ENCODE assay signal across 30 mouse cellular contexts in genomic region chr14:116348560-116348959, GRCm38 (mm10).
DNase-seq lines count a peak whose midpoint lies in the region; ATAC-seq and TF ChIP-seq lines count a peak whose summit lies in the region.
"Had no signal": no experiment of that assay in that cellular context is flagged by ENCODE, and none has a peak within 500 bp of the region (broad histone marks: within the 10 kb centered on the region; RNA-seq: fewer than 3 reads in every experiment).

No protein-coding gene starts in this region.

- H3K36me3 ChIP-seq in lung, embryonic 14.5 days (ENCODE audit: insufficient read depth) = no peaks in the 10 kb centered on the region
- H3K36me3 ChIP-seq in embryonic facial prominence, embryonic 14.5 days (ENCODE audit: control insufficient read depth, insufficient read depth, low read length) = no peaks in the 10 kb centered on the region
- no peaks in the 10 kb centered on the region for H3K36me3 ChIP-seq in stomach, embryonic 16.5 days (ENCODE audit: control insufficient read depth, insufficient read depth, low read length)
- no peaks in the 10 kb centered on the region for H3K36me3 ChIP-seq in forebrain, postnatal 0 days (ENCODE audit: insufficient read depth)
- no peaks in the 10 kb centered on the region for H3K36me3 ChIP-seq in midbrain, embryonic 13.5 days
- H3K36me3 ChIP-seq in heart, embryonic 11.5 days (ENCODE audit: control insufficient read depth, insufficient read depth, low read length) = no peaks in the 10 kb centered on the region
- H3K36me3 ChIP-seq: embryonic facial prominence, embryonic 13.5 days; heart, embryonic 15.5 days; limb, embryonic 10.5 days; limb, embryonic 15.5 days; liver, embryonic 13.5 days had no signal

- no peaks in the 10 kb centered on the region for H3K4me1 ChIP-seq in lung, embryonic 14.5 days (ENCODE audit: insufficient read depth)
- H3K4me1 ChIP-seq in embryonic facial prominence, embryonic 14.5 days (ENCODE audit: control insufficient read depth, insufficient read depth, low read length) = no peaks in the 10 kb centered on the region
- H3K4me1 ChIP-seq in stomach, embryonic 16.5 days (ENCODE audit: control insufficient read depth, insufficient read depth, low read length) = peaks cover 9% of the 10 kb centered on the region
- H3K4me1 ChIP-seq in forebrain, postnatal 0 days (ENCODE audit: insufficient read depth) = no peaks in the 10 kb centered on the region
- no peaks in the 10 kb centered on the region for H3K4me1 ChIP-seq in midbrain, embryonic 13.5 days (replicated peaks)
- no peaks in the 10 kb centered on the region for H3K4me1 ChIP-seq in heart, embryonic 11.5 days (ENCODE audit: control insufficient read depth, insufficient read depth, low read length)
- H3K4me1 ChIP-seq: heart, embryonic 15.5 days; limb, embryonic 10.5 days; limb, embryonic 15.5 days; liver, embryonic 13.5 days had no signal

- H3K4me2 ChIP-seq in lung, embryonic 14.5 days = no peak overlapping the region
- no peak overlapping the region for H3K4me2 ChIP-seq in embryonic facial prominence, embryonic 14.5 days (ENCODE audit: low read depth, low read length)
- no peak overlapping the region for H3K4me2 ChIP-seq in stomach, embryonic 16.5 days (ENCODE audit: low read depth, low read length)
- H3K4me2 ChIP-seq in forebrain, postnatal 0 days (ENCODE audit: low read depth) = no peak overlapping the region
- no peak overlapping the region for H3K4me2 ChIP-seq in midbrain, embryonic 13.5 days (replicated peaks)
- H3K4me2 ChIP-seq in heart, embryonic 11.5 days = no peak overlapping the region
- H3K4me2 ChIP-seq: embryonic facial prominence, embryonic 13.5 days; heart, embryonic 15.5 days; limb, embryonic 15.5 days; liver, embryonic 13.5 days had no signal

- H3K9ac ChIP-seq in lung, embryonic 14.5 days = no peak overlapping the region
- no peak overlapping the region for H3K9ac ChIP-seq in embryonic facial prominence, embryonic 14.5 days (ENCODE audit: low read depth, low read length)
- H3K9ac ChIP-seq in stomach, embryonic 16.5 days (ENCODE audit: low read length) = no peak overlapping the region
- no peak overlapping the region for H3K9ac ChIP-seq in forebrain, postnatal 0 days
- H3K9ac ChIP-seq in midbrain, embryonic 13.5 days (replicated peaks) = no peak overlapping the region
- H3K9ac ChIP-seq in heart, embryonic 11.5 days (ENCODE audit: low read depth, low read length) = no peak overlapping the region
- H3K9ac ChIP-seq: embryonic facial prominence, embryonic 13.5 days; heart, embryonic 15.5 days; limb, embryonic 15.5 days; liver, embryonic 13.5 days had no signal

- TF ChIP-seq CTCF in lung, embryonic 14.5 days (IDR thresholded peaks at IDR 0.05; ENCODE audit: low read depth) = no peak
- no peak for TF ChIP-seq CTCF in forebrain, postnatal 0 days (IDR thresholded peaks at IDR 0.05; ENCODE audit: low read depth)

- WGBS in lung, embryonic 14.5 days = 17% methylated on average over 3 of the region's 3 CpGs
- 41% methylated on average over 3 of the region's 3 CpGs for WGBS in embryonic facial prominence, embryonic 14.5 days
- 9% methylated on average over 3 of the region's 3 CpGs for WGBS in stomach, embryonic 16.5 days
- 81% methylated on average over 3 of the region's 3 CpGs for whole genome bisulfite sequencing in forebrain, postnatal 0 days
- WGBS in midbrain, embryonic 13.5 days = 75% methylated on average over 3 of the region's 3 CpGs
- WGBS in heart, embryonic 11.5 days (ENCODE audit: insufficient replicate concordance) = 42% methylated on average over 3 of the region's 3 CpGs

- DNase-seq in lung, embryonic 14.5 days = peak; percentile 68
- DNase-seq in lung, postnatal 25 days (ENCODE audit: low spot score) = no peak
- DNase-seq in embryo, embryonic 11 days = peak; percentile 11
- DNase-seq in embryonic facial prominence, embryonic 14.5 days (ENCODE audit: low spot score) = peak; percentile 55
- no peak for DNase-seq in forebrain, postnatal 0 days
- DNase-seq: adrenal gland, adult 2 months; adrenal gland, postnatal 36 days; B cell, adult 2 months; cerebellum, adult 2 months; cerebellum, postnatal 25 days; heart, adult 2 months; kidney, adult 2 months; layer of hippocampus, postnatal 36 days; liver, embryonic 13.5 days; lung, adult 18-20 months; midbrain, embryonic 14.5 days; right cerebral cortex, postnatal 14 days; thymus, adult 2 months; thymus, postnatal 4 days had no signal

- peak overlapping the region; percentile 33; the same call in 1 of the 2 replicates for H3K27ac ChIP-seq in lung, embryonic 14.5 days (ENCODE audit: low read depth)
- no peak overlapping the region for H3K27ac ChIP-seq in embryonic facial prominence, embryonic 14.5 days (replicated peaks; ENCODE audit: low read depth, low read length)
- 0 out of 2 replicates have a peak overlapping the region, but pooled peaks have one; percentile 72 for H3K27ac ChIP-seq in stomach, embryonic 16.5 days (ENCODE audit: low read length)
- H3K27ac ChIP-seq in forebrain, postnatal 0 days (ENCODE audit: low read depth, low read length) = no peak overlapping the region
- H3K27ac ChIP-seq in midbrain, embryonic 13.5 days = no peak overlapping the region
- no peak overlapping the region for H3K27ac ChIP-seq in heart, embryonic 11.5 days (ENCODE audit: low read depth, low read length)
- H3K27ac ChIP-seq: embryonic facial prominence, embryonic 13.5 days; heart, adult 2 months; heart, embryonic 15.5 days; limb, embryonic 10.5 days; limb, embryonic 15.5 days; liver, embryonic 13.5 days; macrophage had no signal

- no peak overlapping the region for H3K4me3 ChIP-seq in lung, embryonic 14.5 days (ENCODE audit: low read depth, low read length)
- no peak overlapping the region for H3K4me3 ChIP-seq in embryonic facial prominence, embryonic 14.5 days (ENCODE audit: low read depth, low read length)
- H3K4me3 ChIP-seq in stomach, embryonic 16.5 days (replicated peaks; ENCODE audit: low read length) = no peak overlapping the region
- H3K4me3 ChIP-seq in forebrain, postnatal 0 days (ENCODE audit: low read depth, low read length) = no peak overlapping the region
- no peak overlapping the region for H3K4me3 ChIP-seq in midbrain, embryonic 13.5 days (replicated peaks)
- H3K4me3 ChIP-seq in heart, embryonic 11.5 days (ENCODE audit: low read depth, low read length) = no peak overlapping the region
- H3K4me3 ChIP-seq: embryonic facial prominence, embryonic 13.5 days; erythroblast, embryonic 14.5 days; heart, adult 2 months; heart, embryonic 15.5 days; limb, embryonic 10.5 days; limb, embryonic 15.5 days; liver, embryonic 13.5 days had no signal

- H3K27me3 ChIP-seq in lung, embryonic 14.5 days (ENCODE audit: insufficient read depth, low read length) = no peaks in the 10 kb centered on the region
- H3K27me3 ChIP-seq in embryonic facial prominence, embryonic 14.5 days (replicated peaks; ENCODE audit: control insufficient read depth, insufficient read depth, low read length) = no peaks in the 10 kb centered on the region
- H3K27me3 ChIP-seq in stomach, embryonic 16.5 days (ENCODE audit: control insufficient read depth, insufficient read depth, low read length) = no peaks in the 10 kb centered on the region; the same call in 1 of the 2 replicates
- no peaks in the 10 kb centered on the region for H3K27me3 ChIP-seq in forebrain, postnatal 0 days (ENCODE audit: insufficient read depth, low read length)
- no peaks in the 10 kb centered on the region for H3K27me3 ChIP-seq in midbrain, embryonic 13.5 days
- no peaks in the 10 kb centered on the region for H3K27me3 ChIP-seq in heart, embryonic 11.5 days (ENCODE audit: control insufficient read depth, insufficient read depth, low read length)
- H3K27me3 ChIP-seq: embryonic facial prominence, embryonic 13.5 days; heart, embryonic 15.5 days; limb, embryonic 15.5 days; liver, embryonic 13.5 days had no signal

- H3K9me3 ChIP-seq in lung, embryonic 14.5 days (ENCODE audit: low read depth, low read length) = no peaks in the 10 kb centered on the region
- no peaks in the 10 kb centered on the region for H3K9me3 ChIP-seq in embryonic facial prominence, embryonic 14.5 days (ENCODE audit: control insufficient read depth, low read length)
- H3K9me3 ChIP-seq in stomach, embryonic 16.5 days (replicated peaks; ENCODE audit: control insufficient read depth, low read length) = no peaks in the 10 kb centered on the region
- no peaks in the 10 kb centered on the region for H3K9me3 ChIP-seq in forebrain, postnatal 0 days (ENCODE audit: low read length)
- no peaks in the 10 kb centered on the region for H3K9me3 ChIP-seq in midbrain, embryonic 13.5 days
- H3K9me3 ChIP-seq in heart, embryonic 11.5 days (replicated peaks; ENCODE audit: control insufficient read depth, low read length) = no peaks in the 10 kb centered on the region
- H3K9me3 ChIP-seq: embryonic facial prominence, embryonic 13.5 days; heart, embryonic 15.5 days; limb, embryonic 10.5 days; limb, embryonic 15.5 days; liver, embryonic 13.5 days had no signal

- peak; percentile 94 for ATAC-seq in lung, embryonic 14.5 days (ENCODE audit: insufficient read depth)
- no peak; the same call in 1 of the 2 replicates for ATAC-seq in embryonic facial prominence, embryonic 14.5 days (ENCODE audit: low read depth)
- peak; percentile 86; the same call in 1 of the 2 replicates for ATAC-seq in stomach, embryonic 16.5 days (ENCODE audit: insufficient read depth, low FRiP score)
- no peak for ATAC-seq in forebrain, postnatal 0 days
- no peak for ATAC-seq in midbrain, embryonic 13.5 days
- ATAC-seq in heart, embryonic 11.5 days (replicated peaks; ENCODE audit: insufficient number of reproducible peaks, low FRiP score, low TSS enrichment) = no peak
- ATAC-seq: forebrain, embryonic 16.5 days; hindbrain, embryonic 16.5 days had no signal

Comparison
In these comparisons a context has a peak if more than half of its experiments do, and no peak if none do; other contexts are left out.
1. DNase-seq: peak in lung, embryonic 14.5 days (single experiment), embryo, embryonic 11 days (single experiment) and embryonic facial prominence, embryonic 14.5 days (single experiment); none in lung, postnatal 25 days (single experiment) and forebrain, postnatal 0 days (single experiment).
2. ATAC-seq: peak in lung, embryonic 14.5 days (single experiment) and stomach, embryonic 16.5 days (single experiment); none in embryonic facial prominence, embryonic 14.5 days (single experiment), forebrain, postnatal 0 days (single experiment), midbrain, embryonic 13.5 days (single experiment) and heart, embryonic 11.5 days (single experiment).
3. H3K27ac ChIP-seq: peak in lung, embryonic 14.5 days (single experiment) and stomach, embryonic 16.5 days (single experiment); none in embryonic facial prominence, embryonic 14.5 days (single experiment), forebrain, postnatal 0 days (single experiment), midbrain, embryonic 13.5 days (single experiment) and heart, embryonic 11.5 days (single experiment).